Mouse (Mus musculus) adipocyte (in vitro differentiated cells): ENCODE measurements around the gene Msantd3.

Experiments used
- DNase-seq: peaks from one replicate; pipeline ENCODE4 v3.0.0-alpha.2; 2016; ENCODE audit warnings: low spot score

The Msantd3 gene

GRCm38 (mm10) chr4:48609485-48609884, 69.8 kb downstream of the Msantd3 start:
- no peak for DNase-seq

GRCm38 (mm10) chr4:48610251-48610650, 70.5 kb downstream of the Msantd3 start:
- no peak for DNase-seq
